Mouse (Mus musculus): ENCODE data around the gene Wnt8b.

Wnt8b gene

DNA sequence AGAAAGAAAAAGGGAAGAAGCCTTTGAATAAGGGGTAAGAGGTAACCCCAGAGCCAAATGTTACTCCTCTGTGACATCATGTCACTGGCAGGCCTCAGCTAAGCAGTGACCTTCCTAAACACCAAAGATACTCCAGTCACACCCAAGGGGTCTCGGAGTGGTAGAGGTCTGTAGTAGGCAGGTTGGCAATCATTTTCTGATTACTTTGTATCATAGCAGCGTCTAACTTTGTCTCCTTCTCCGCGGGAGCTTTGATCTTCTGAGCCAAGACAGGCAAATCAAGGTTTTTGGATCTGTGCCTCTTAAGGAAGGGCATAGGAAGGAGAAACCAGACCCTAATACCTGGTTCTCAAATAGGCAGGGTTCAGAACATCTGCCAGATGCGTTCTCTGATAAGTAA, 19.3 kb downstream of the Wnt8b start:
- no peak for DNase-seq (ENCODE audit: low spot score)

GRCm38 (mm10) chr19:44513054-44513833, 20.0 kb downstream of the Wnt8b start:
- DNase-seq (ENCODE audit: low spot score), result no peak

GRCm38 (mm10) chr19:44513921-44514482, 20.7 kb downstream of the Wnt8b start:
- DNase-seq (ENCODE audit: low spot score), result no peak

GRCm38 (mm10) chr19:44514521-44515451, 21.5 kb downstream of the Wnt8b start:
- DNase-seq (ENCODE audit: low spot score), result no peak

DNA sequence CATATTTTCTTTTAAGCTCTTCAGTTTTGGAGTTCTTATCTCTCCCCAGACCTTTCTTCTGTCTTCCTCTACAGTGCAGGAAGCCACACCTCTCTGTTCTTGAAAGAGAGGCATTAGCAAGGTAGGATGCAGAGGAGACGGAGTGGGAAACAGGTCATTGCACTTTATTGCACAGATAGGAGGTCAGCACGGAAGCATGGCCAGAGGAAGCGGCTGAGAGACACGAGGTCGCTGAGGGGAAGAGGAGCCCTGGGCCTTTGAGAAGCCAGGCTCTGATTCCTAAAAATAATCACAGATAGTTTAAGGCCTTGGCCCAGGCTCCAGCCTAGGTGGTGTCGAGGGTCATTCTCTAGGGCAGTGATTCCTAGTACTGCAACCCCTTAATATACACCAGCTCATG, 22.5 kb downstream of the Wnt8b start:
- no peak for DNase-seq (ENCODE audit: low spot score)

DNA sequence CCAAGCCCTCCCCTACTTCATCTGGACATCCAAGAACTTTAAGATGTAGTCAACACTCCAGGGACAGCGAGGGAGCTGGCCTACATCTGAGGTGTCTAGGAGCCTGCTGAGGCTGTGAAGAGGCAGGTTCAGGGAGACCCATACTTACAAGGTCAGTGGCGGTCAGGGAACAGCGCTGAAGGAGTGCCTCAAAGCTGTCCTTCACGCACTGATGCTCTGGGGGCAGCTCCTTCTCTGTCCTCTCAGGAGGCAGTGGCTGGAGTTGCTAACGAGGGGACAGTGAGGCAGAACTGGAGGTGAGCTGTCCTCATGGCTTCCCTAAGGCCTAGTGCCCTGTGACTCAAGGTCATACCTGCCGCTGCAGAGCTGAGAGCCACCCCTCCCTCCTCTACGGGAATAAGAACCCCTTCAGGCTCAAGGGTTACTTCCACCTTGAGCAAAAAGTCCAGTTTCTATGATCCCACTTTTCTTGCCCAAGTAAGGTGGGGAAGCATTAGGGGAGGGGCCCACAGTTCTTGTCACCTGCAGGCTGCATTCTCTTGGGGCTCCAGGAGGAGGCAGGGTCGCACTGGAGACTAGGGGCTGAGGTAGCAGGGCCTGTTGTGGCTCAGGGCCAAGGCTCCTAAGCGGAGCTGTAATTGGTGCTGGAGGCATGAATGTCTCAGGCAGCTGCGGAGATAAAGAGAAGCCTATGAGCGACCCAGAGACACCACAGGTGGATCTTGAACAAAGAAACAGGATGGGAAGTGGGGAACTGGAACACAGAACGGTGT, 24.9 kb downstream of the Wnt8b start:
- DNase-seq (ENCODE audit: low spot score), result no peak

DNA sequence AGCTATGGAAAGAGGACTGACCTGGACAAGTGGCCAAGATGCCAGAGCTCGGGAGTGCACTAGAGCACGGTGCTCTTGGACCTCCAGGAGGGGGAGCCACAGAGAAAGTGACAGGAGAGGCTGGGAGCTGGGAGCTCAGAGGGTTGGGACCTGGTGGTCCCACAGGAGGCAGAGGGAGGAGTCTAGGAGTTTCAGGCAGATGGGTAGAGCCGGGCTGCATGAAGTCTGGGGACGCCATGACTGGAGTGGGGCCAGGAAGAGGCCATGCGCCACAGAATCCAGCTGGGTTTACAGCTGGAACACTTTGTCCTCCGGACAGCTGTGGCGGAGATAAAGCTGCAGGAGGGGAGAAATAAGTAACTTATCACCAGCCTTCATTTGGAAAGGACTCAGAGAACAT, 25.9 kb downstream of the Wnt8b start:
- DNase-seq (ENCODE audit: low spot score), result no peak

- DNase-seq (ENCODE audit: low spot score), result no peak
Measured at GRCm38 (mm10) chr19:44525551-44526205, 32.4 kb downstream of the Wnt8b start.

GRCm38 (mm10) chr19:44530018-44530417, 36.7 kb downstream of the Wnt8b start:
- DNase-seq (ENCODE audit: low spot score), result no peak

DNA sequence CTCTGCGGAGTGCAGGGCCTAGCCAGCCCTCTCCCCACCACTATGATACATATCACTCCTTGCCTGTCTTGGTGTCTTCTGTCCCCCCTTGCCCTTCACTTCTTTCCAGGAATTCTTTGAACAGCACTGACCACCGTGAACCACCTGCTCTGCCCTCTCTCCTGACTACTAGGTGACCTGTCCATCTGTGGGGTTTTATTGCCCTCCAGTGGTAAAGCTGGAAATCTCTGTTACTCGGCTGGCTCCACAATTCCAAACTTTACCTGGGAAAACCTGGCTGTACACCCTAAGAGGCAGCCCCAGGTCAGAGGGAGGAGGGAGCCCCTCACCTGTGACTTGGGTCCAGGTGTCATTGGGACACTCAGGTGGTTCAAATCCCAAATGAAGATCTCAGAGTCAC, 42.1 kb downstream of the Wnt8b start:
- no peak for DNase-seq (ENCODE audit: low spot score)

DNA sequence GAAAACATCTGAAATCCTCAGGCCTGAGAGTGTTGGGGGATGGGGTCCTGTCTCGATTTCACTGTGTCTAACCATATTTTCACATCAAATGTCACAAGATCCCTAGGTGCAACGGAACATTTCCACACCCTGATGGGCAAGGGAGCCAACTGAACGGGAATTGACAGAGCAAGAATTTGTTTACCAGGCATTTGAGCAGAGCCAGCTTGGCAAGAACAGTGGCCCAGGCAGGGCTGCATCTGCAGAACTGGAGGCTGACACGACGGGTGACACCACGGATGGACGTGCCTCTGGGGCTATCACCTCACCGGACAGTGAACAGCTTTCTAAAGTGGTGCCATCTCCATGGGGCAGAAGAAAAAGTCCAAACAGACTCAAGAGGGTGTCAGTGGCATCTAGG, 44.1 kb downstream of the Wnt8b start:
- DNase-seq (ENCODE audit: low spot score), result no peak

- DNase-seq (ENCODE audit: low spot score), result no peak
Measured at GRCm38 (mm10) chr19:44542694-44543178, 49.5 kb downstream of the Wnt8b start.

GRCm38 (mm10) chr19:44544372-44544771, 51.1 kb downstream of the Wnt8b start:
- DNase-seq (ENCODE audit: low spot score), result no peak

DNA sequence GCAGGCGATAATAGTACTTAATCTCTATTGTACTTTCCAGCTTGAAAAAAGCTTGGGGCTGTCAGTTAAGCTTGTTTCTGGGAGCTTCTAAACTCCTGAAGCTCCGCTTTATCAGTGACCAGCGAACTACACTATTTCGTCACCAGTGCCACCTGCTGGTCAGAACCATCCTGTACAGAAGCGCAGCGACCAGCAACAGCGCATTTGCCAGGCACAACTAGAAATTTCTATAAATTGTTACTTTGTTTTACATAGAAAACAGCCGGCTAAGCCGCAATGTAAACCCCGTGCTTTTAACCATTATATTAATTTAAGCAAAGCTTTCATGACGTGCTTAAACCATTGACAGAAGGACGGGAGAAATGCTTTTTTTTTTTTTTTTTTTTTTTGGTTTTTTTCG, 51.5 kb downstream of the Wnt8b start:
- peak; percentile 60 for DNase-seq (ENCODE audit: low spot score)

DNA sequence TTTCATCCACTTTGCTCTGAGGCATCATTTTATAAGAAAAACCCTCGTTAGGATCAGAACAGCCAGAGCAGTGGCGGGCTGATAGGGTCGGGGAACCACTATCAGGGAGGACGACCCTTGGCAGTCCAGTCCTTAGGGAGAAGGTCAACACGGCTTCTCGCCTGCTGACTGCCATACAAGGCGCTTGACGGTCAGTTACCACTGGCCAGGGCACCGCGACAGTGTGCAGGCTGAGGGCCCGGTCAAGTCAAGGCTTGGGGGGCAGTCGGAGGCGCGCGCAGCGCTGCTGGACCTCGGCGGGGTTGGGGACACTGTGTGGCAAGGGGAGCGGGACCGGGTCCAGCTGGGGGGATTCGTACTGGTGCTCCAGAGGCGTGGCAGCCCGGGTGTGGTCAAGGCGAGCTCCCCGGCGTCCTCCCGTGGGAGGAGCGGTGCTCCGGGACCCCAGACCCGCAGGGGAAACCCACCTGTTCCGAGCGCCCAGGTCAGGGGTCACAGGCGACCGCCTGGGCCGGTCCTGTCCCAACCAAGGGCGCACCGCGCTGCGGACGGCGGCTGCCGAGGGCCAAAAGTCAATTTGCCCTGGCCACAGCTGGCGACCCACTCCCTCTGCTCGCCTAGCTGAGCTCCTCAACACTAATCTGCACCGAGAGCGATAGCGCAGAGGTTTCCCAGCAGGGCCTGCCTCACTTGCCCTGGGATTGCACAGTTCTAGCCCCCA, 52.2 kb downstream of the Wnt8b start, which contains the start of gene Sec31b:
Sec31b (minus strand) TSS at position 544 of the 721 bp plus-strand sequence.
- DNase-seq (ENCODE audit: low spot score), result no peak

DNA sequence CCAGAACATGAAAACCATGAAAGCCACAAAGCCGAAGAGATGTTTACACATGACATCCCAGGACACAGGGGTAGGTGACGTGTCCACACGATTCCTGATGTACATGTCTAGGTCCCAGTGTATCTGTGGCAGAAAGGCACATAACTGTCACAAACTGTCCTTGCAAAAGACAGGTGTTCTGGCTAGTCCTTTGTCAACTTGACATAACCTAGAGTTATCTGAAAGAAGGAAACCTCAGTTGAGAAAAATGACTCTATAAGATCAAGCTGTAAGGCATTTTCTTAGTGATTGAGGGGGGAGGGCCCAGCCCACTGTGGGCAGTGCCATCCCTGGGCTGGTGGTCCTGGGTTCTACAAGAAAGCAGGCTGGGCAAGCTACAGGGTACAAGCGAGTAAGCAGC, 59.5 kb downstream of the Wnt8b start, which contains the start of gene Gm20538:
Gm20538 (minus strand) TSS at position 101 of the 400 bp plus-strand sequence.
- DNase-seq (ENCODE audit: low spot score), result no peak

GRCm38 (mm10) chr19:44553286-44553685, 60.0 kb downstream of the Wnt8b start:
- no peak for DNase-seq (ENCODE audit: low spot score)

- no peak for DNase-seq (ENCODE audit: low spot score)
Measured at GRCm38 (mm10) chr19:44554490-44554860, 61.2 kb downstream of the Wnt8b start.

- DNase-seq (ENCODE audit: low spot score), result peak; percentile 87
Measured at GRCm38 (mm10) chr19:44554861-44555590, 61.8 kb downstream of the Wnt8b start, which contains the start of gene Ndufb8. Ndufb8 (minus strand) TSS chr19:44555440.
